Mouse (Mus musculus): ENCODE data around the gene Zfp266. TPM values are rescaled to one million over a fixed set of nuclear protein-coding genes. Genes with fewer than 3 reads are reported as not detected.

Zfp266 gene
- polyA plus RNA-seq, 1 experiment from 2014 or later, result 123 TPM

GRCm38 (mm10) chr9:20466761-20467442 lies 54.3 kb downstream of the Zfp266 start:
- H3K9ac ChIP-seq (replicated peaks; ENCODE audit: low read length), result no peak overlapping the region
- DNase-seq, result peak; percentile 90
- no peaks in the 10 kb centered on the region for H3K4me1 ChIP-seq (ENCODE audit: control insufficient read depth, insufficient read depth, low read length)
- H3K36me3 ChIP-seq (ENCODE audit: control insufficient read depth, insufficient read depth, low read length), result peaks cover 29% of the 10 kb centered on the region
- no peak overlapping the region for H3K27ac ChIP-seq (replicated peaks; ENCODE audit: low read depth, low read length)
- H3K4me3 ChIP-seq (replicated peaks; ENCODE audit: low read depth, low read length), result no peak overlapping the region
- H3K4me2 ChIP-seq (ENCODE audit: low read length), result no peak overlapping the region
- WGBS, result 57% methylated on average over 7 of the region's 7 CpGs
- peaks cover 8% of the 10 kb centered on the region; the same call in 1 of the 2 replicates for H3K9me3 ChIP-seq (ENCODE audit: control insufficient read depth, low read length)
- H3K27me3 ChIP-seq (ENCODE audit: control insufficient read depth, insufficient read depth, low read length), result no peaks in the 10 kb centered on the region
- ATAC-seq (ENCODE audit: low FRiP score, low TSS enrichment), result no peak

GRCm38 (mm10) chr9:20459377-20460317 lies 61.6 kb downstream of the Zfp266 start, which contains the start of gene Zfp26:
Gene Zfp26 (minus strand): TSS chr9:20460162.
- Histone ChIP-seq H3K4me1 (ENCODE audit: control insufficient read depth, insufficient read depth, low read length) (peaks cover 11% of the 10 kb centered on the region), H3K27ac (replicated peaks; ENCODE audit: low read depth, low read length) (peak within 1 kb of the TSS; percentile 87), H3K4me3 (replicated peaks; ENCODE audit: low read depth, low read length) (peak within 1 kb of the TSS; percentile 96), H3K4me2 (ENCODE audit: low read length) (peak within 1 kb of the TSS; percentile 73), H3K27me3 (ENCODE audit: control insufficient read depth, insufficient read depth, low read length) (no peaks in the 10 kb centered on the region), H3K9me3 (ENCODE audit: control insufficient read depth, low read length) (no peaks in the 10 kb centered on the region), H3K36me3 (ENCODE audit: control insufficient read depth, insufficient read depth, low read length) (peaks cover 23% of the 10 kb centered on the region), H3K9ac (replicated peaks; ENCODE audit: low read length) (peak within 1 kb of the TSS; percentile 92)
- ATAC-seq (ENCODE audit: low FRiP score, low TSS enrichment) (peak; percentile 88), DNase-seq (peak; percentile 87)
- under 1% methylated on average over 48 of the region's 48 CpGs for WGBS

GRCm38 (mm10) chr9:20453647-20454046 lies 67.6 kb downstream of the Zfp266 start:
- no peaks in the 10 kb centered on the region for H3K9me3 ChIP-seq (ENCODE audit: control insufficient read depth, low read length)
- peaks cover 7% of the 10 kb centered on the region for H3K4me1 ChIP-seq (ENCODE audit: control insufficient read depth, insufficient read depth, low read length)
- H3K4me2 ChIP-seq (ENCODE audit: low read length), result no peak overlapping the region
- no peak overlapping the region for H3K27ac ChIP-seq (replicated peaks; ENCODE audit: low read depth, low read length)
- H3K9ac ChIP-seq (replicated peaks; ENCODE audit: low read length), result no peak overlapping the region
- no peaks in the 10 kb centered on the region for H3K27me3 ChIP-seq (ENCODE audit: control insufficient read depth, insufficient read depth, low read length)
- no peak for DNase-seq
- ATAC-seq (ENCODE audit: low FRiP score, low TSS enrichment), result no peak
- peaks cover 41% of the 10 kb centered on the region for H3K36me3 ChIP-seq (ENCODE audit: control insufficient read depth, insufficient read depth, low read length)
- no peak overlapping the region for H3K4me3 ChIP-seq (replicated peaks; ENCODE audit: low read depth, low read length)
- WGBS, result 91% methylated on average over 4 of the region's 4 CpGs

- Histone ChIP-seq H3K27me3 (ENCODE audit: control insufficient read depth, insufficient read depth, low read length) (no peaks in the 10 kb centered on the region), H3K27ac (replicated peaks; ENCODE audit: low read depth, low read length) (no peak overlapping the region), H3K4me1 (ENCODE audit: control insufficient read depth, insufficient read depth, low read length) (no peaks in the 10 kb centered on the region), H3K9me3 (ENCODE audit: control insufficient read depth, low read length) (no peaks in the 10 kb centered on the region), H3K9ac (replicated peaks; ENCODE audit: low read length) (no peak overlapping the region), H3K36me3 (ENCODE audit: control insufficient read depth, insufficient read depth, low read length) (peaks cover 43% of the 10 kb centered on the region), H3K4me2 (ENCODE audit: low read length) (no peak overlapping the region), H3K4me3 (replicated peaks; ENCODE audit: low read depth, low read length) (no peak overlapping the region)
- DNase-seq (no peak), ATAC-seq (ENCODE audit: low FRiP score, low TSS enrichment) (no peak)
- WGBS, result 92% methylated on average over 1 of the region's 1 CpGs
These were observed 69.7 kb downstream of the Zfp266 start for GRCm38 (mm10) chr9:20451493-20451892.

Other genes with a start within 250 kb of the Zfp266 start
- gene Olfr39, start 239.1 kb downstream of the Zfp266 start, polyA plus RNA-seq (2014; fragmentation: Nextera tagmentation; extraction: Ambion mirVana), result not detected in 2 replicates
- not detected in 2 replicates for gene Olfr873, start 222.9 kb downstream of the Zfp266 start, polyA plus RNA-seq (2014; fragmentation: Nextera tagmentation; extraction: Ambion mirVana)
- gene Olfr18, start 185.3 kb downstream of the Zfp266 start, polyA plus RNA-seq (2014; fragmentation: Nextera tagmentation; extraction: Ambion mirVana), result 0.08 and 0.32 TPM in 2 replicates
- gene Zfp560, start 136.2 kb downstream of the Zfp266 start, polyA plus RNA-seq (2014; fragmentation: Nextera tagmentation; extraction: Ambion mirVana), result 49.2 and 50.5 TPM in 2 replicates
- gene Zfp26, start 61.3 kb downstream of the Zfp266 start, polyA plus RNA-seq (2014; fragmentation: Nextera tagmentation; extraction: Ambion mirVana), result 25.3 and 31.0 TPM in 2 replicates
- 30.1 and 39.5 TPM in 2 replicates for gene Zfp426, start 28.7 kb downstream of the Zfp266 start, polyA plus RNA-seq (2014; fragmentation: Nextera tagmentation; extraction: Ambion mirVana)
- 55.9 and 56.0 TPM in 2 replicates for gene Zfp846, start 59.9 kb upstream of the Zfp266 start, polyA plus RNA-seq (2014; fragmentation: Nextera tagmentation; extraction: Ambion mirVana)
- 444 and 552 TPM in 2 replicates for gene Ubl5, start 121.5 kb upstream of the Zfp266 start, polyA plus RNA-seq (2014; fragmentation: Nextera tagmentation; extraction: Ambion mirVana)
- gene Fbxl12, start 123.3 kb upstream of the Zfp266 start, polyA plus RNA-seq (2014; fragmentation: Nextera tagmentation; extraction: Ambion mirVana), result 12.1 and 20.8 TPM in 2 replicates
- gene Pin1, start 130.7 kb upstream of the Zfp266 start, polyA plus RNA-seq (2014; fragmentation: Nextera tagmentation; extraction: Ambion mirVana), result 56.7 and 68.6 TPM in 2 replicates
- gene Olfm2, start 224.9 kb upstream of the Zfp266 start, polyA plus RNA-seq (2014; fragmentation: Nextera tagmentation; extraction: Ambion mirVana), result 143 and 173 TPM in 2 replicates

All from midbrain, embryonic 14.5 days (tissue).